Mouse (Mus musculus) liver, embryonic 14.5 days (tissue): ENCODE results near the gene Hint1.

Experiments
- CTCF ChIP-seq: IDR thresholded peaks from 2 replicates; pipeline ENCODE4 v1.5.1; 2016; ENCODE audit warnings: antibody characterized with exemption, low read depth, control low read depth
- EP300 ChIP-seq: IDR thresholded peaks from 2 replicates; pipeline ENCODE4 v1.6.1; 2016; ENCODE audit warnings: antibody characterized with exemption, low read depth

- peak; percentile 76 for TF ChIP-seq CTCF
- no peak for TF ChIP-seq EP300
Observed at GRCm38 (mm10) chr11:54918273-54918672, 52.1 kb downstream of the Hint1 start.
